Mouse (Mus musculus): Measurements from ENCODE around the gene Cd151.

- no peak for TF ChIP-seq POLR2A (IDR thresholded peaks at IDR 0.05; ENCODE audit: extremely low read depth, insufficient read depth, low read length)
- TF ChIP-seq CTCF (IDR thresholded peaks at IDR 0.05; ENCODE audit: low read depth, low read length), result no peak
Observed at GRCm38 (mm10) chr7:141477578-141478269, 10.5 kb downstream of the Cd151 start.
